Mouse (Mus musculus) hindbrain, embryonic 14.5 days (tissue): ENCODE data around the gene Rassf1. TPM values are rescaled to one million over a fixed set of nuclear protein-coding genes. Genes with fewer than 3 reads are reported as not detected.
"Not testable (repeated sequence)": the region's sequence is repeated elsewhere in the genome, so short reads cannot be mapped to it uniquely, and the experiment has no call there.

Experiments used
- ATAC-seq: fragments of 200-750 bp; cut with Nextera tagmentation; 2 replicates; pipeline ENCODE4 v1.8.0; 2017; ENCODE audit warnings: moderate number of reproducible peaks, mild to moderate bottlenecking, moderate TSS enrichment, moderate library complexity; ENCODE audit not compliant: low FRiP score
- DNase-seq: peaks from one replicate; pipeline ENCODE4 v3.0.0-alpha.2; 2015; ENCODE audit warnings: low spot score
- H3K27ac ChIP-seq: fragments of 300-500 bp; sonication (generic); 2 replicates; pipeline ENCODE4 v1.5.1; 2014; ENCODE audit warnings: mild to moderate bottlenecking, moderate library complexity
- H3K27me3 ChIP-seq: fragments of 300-500 bp; sonication (generic); 2 replicates; pipeline ENCODE4 v1.6.1; 2014; ENCODE audit warnings: mild to moderate bottlenecking, low read length, mixed read lengths; ENCODE audit not compliant: control insufficient read depth, insufficient read depth
- H3K36me3 ChIP-seq: fragments of 300-500 bp; sonication (generic); replicated peaks from 2 replicates; pipeline ENCODE4 v1.6.1; 2014; ENCODE audit not compliant: control insufficient read depth, insufficient read depth
- H3K4me1 ChIP-seq: fragments of 300-500 bp; sonication (generic); replicated peaks from 2 replicates; pipeline ENCODE4 v1.6.1; 2014; ENCODE audit warnings: antibody characterized with exemption, low read length, mixed read lengths; ENCODE audit not compliant: control insufficient read depth, insufficient read depth
- H3K4me2 ChIP-seq: fragments of 300-500 bp; sonication (generic); replicated peaks from 2 replicates; pipeline ENCODE4 v1.6.1; 2014; ENCODE audit warnings: mild to moderate bottlenecking, moderate library complexity
- H3K4me3 ChIP-seq: fragments of 300-500 bp; sonication (generic); replicated peaks from 2 replicates; pipeline ENCODE4 v1.5.1; 2014; ENCODE audit warnings: mild to moderate bottlenecking, low read length
- H3K9ac ChIP-seq: fragments of 300-500 bp; sonication (generic); 2 replicates; pipeline ENCODE4 v1.6.1; 2014
- H3K9me3 ChIP-seq: fragments of 300-500 bp; sonication (generic); 2 replicates; pipeline ENCODE4 v1.6.1; 2016; ENCODE audit warnings: low read length; ENCODE audit not compliant: control insufficient read depth
- WGBS: fragments of 180-500 bp; shearing (Covaris S2); extraction: QIAGEN DNeasy Blood & Tissue Kit; methylation state at CpG from one replicate; pipeline ENCODE4 v1.1.7; 2014; 5-methylcytosine and 5-hydroxymethylcytosine counted together
- polyA plus RNA-seq: library from polyadenylated mRNA; unstranded; fragments of >200 nt; fragmentation: Nextera tagmentation; extraction: Ambion mirVana; gene quantifications from 2 replicates; pipeline ENCODE4 v1.2.1, GENCODE M21; 2014

Gene Rassf1
- polyA plus RNA-seq, 1 experiment from 2014 or later, result 32.6 TPM

DNA sequence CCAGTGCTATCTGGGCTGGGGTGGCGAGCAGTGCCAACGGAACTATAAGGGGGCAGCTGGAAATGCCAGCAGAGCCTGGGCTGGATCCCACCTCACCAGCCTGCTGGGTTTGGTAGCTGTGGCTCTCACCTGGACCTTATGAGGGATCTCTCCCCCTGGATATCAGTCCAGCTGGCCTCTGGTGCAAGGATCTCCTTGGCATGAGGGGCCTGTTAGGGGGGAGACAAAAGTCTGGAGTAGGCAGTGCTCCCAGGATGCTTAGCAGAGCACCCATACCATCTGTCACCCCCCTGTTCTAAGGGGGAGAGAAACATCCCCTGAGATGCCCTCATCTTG lies 20.9 kb downstream of the Rassf1 start:
- ATAC-seq (no peak), DNase-seq (no peak)
- H3K27me3 ChIP-seq, result no peaks in the 10 kb centered on the region
- H3K36me3 ChIP-seq, result peaks cover 44% of the 10 kb centered on the region
- 98% methylated on average over 2 of the region's 2 CpGs for WGBS
- H3K4me2 ChIP-seq, result no peak overlapping the region
- no peak overlapping the region for H3K9ac ChIP-seq
- H3K4me3 ChIP-seq, result no peak overlapping the region
- no peak overlapping the region for H3K27ac ChIP-seq
- no peaks in the 10 kb centered on the region for H3K9me3 ChIP-seq
- peaks cover 32% of the 10 kb centered on the region for H3K4me1 ChIP-seq

DNA sequence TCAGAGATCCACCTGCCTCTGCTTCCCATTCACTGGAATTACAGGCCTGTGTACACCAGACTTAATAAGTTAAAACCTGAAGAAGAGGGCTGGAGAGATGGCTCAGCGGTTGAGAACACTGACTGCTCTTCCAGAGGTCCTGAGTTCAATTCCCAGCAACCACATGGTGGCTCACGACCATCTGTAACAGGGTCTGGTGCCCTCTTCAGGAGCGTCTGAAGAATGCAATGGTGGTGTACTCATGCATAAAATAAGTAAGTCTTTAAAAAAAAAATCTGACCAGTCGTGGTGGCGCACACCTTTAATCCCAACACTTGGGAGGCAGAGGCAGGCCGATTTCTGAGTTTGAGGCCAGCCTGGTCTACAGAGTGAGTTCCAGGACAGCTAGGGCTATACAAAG lies 22.4 kb downstream of the Rassf1 start:
- not testable (repeated sequence) for H3K4me2 ChIP-seq, DNase-seq, H3K9ac ChIP-seq, H3K4me3 ChIP-seq, H3K9me3 ChIP-seq, H3K27me3 ChIP-seq, H3K27ac ChIP-seq, ATAC-seq
- 79% methylated on average over 6 of the region's 6 CpGs for WGBS
- Histone ChIP-seq H3K4me1 (peaks cover 22% of the 10 kb centered on the region), H3K36me3 (peaks cover 44% of the 10 kb centered on the region)

DNA sequence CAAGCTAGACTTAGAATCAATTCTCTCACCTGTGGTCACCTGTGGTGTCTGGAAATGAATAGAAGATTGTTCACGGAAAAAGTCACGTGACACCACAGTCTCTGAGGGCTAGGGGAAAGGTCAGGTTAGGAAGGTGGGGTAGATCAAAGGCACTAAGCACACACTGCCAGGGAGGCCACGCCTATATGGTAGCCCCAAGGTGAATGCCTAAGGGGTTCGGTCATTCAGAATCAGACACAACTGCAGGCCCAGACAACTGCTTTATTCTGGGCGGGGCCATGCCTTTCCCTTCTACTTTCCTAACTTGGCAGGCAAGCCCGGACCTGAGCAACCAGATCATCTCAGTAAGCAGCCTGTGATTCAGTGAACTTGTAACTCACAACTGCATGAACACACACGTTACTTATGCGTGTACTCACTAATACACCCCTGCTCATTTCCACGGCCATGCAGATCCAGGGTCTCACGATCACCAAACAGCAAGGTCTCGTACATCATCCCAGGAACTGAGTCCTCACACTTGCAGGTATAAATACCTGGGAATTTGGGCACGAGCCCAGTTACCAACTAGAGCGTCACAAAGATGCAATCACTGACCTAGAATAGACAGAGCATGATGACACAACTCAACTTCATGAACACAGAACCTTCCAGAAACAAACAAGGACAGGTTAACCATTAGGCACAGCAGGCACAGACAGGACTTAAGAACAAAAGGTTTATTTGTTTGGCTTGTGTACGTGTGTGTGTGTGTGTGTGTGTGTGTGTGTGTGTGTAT lies 24.4 kb downstream of the Rassf1 start:
- 89% methylated on average over 14 of the region's 14 CpGs for WGBS
- Histone ChIP-seq H3K27me3 (no peaks in the 10 kb centered on the region), H3K27ac (no peak overlapping the region), H3K4me1 (peaks cover 19% of the 10 kb centered on the region), H3K4me2 (no peak overlapping the region), H3K36me3 (peaks cover 39% of the 10 kb centered on the region), H3K4me3 (no peak overlapping the region), H3K9me3 (no peaks in the 10 kb centered on the region), H3K9ac (no peak overlapping the region)
- ATAC-seq, result no peak
- DNase-seq, result no peak

DNA sequence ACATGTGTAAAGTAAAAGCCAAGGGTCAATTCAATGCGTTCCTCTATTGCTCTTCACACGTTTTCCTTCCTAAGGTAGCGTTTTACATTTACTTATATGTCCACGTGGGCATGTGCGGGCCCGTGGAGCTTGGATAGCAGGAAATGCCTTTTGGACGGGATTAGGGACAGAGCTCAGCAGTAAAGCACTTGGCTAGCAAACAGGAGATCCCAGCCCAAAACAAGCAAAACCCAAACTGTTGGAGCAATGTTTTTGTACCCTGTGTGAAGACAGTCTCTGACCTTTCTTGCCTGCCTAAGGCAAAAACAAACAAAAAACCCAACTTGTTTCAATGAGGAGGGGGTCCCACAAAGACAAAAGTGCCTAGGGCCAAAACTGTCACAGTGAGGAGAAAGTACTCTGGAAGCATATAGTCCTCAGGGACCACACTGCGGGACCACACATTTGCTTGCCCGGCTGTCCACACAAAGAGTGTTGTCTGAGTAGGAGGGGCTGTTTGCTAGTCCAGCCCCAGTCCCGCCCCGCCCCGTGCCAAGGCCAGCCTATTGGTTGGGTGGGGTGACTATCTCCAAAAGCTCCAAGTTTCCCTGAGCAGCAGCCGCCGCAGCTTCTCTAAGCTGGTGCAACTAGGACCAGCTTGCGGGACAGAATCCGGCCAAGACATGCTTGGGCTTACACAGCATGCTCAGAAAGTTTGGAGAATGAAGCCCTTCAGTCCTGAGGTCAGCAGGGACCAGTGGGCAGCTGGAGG lies 25.2 kb downstream of the Rassf1 start, which contains the start of gene Hyal1:
Hyal1 (plus strand) TSS at position 571 of the 751 bp plus-strand sequence.
- H3K9ac ChIP-seq, result peak within 1 kb of the TSS; percentile 25; the same call in 1 of the 2 replicates
- peaks cover 17% of the 10 kb centered on the region for H3K4me1 ChIP-seq
- H3K27ac ChIP-seq, result peak within 1 kb of the TSS; percentile 55; the same call in 1 of the 2 replicates
- 27% methylated on average over 16 of the region's 16 CpGs for WGBS
- peak; percentile 53 for DNase-seq
- peak within 1 kb of the TSS; percentile 25 for H3K4me3 ChIP-seq
- peaks cover 31% of the 10 kb centered on the region for H3K36me3 ChIP-seq
- peak; percentile 58 for ATAC-seq
- H3K4me2 ChIP-seq, result peak within 1 kb of the TSS; percentile 43
- no peaks in the 10 kb centered on the region for H3K27me3 ChIP-seq
- H3K9me3 ChIP-seq, result no peaks in the 10 kb centered on the region

DNA sequence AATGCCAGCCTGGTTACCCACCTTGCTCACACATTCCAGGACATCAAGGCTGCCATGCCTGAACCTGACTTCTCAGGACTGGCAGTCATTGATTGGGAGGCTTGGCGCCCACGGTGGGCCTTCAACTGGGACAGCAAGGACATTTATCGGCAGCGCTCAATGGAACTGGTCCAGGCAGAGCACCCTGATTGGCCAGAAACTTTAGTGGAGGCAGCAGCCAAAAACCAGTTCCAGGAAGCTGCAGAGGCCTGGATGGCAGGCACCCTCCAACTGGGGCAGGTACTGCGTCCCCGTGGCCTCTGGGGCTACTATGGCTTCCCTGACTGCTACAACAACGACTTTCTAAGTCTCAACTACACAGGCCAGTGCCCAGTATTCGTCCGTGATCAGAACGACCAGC lies 26.5 kb downstream of the Rassf1 start:
- Histone ChIP-seq H3K27ac (no peak overlapping the region), H3K27me3 (no peaks in the 10 kb centered on the region), H3K4me1 (peaks cover 17% of the 10 kb centered on the region), H3K9ac (no peak overlapping the region), H3K9me3 (no peaks in the 10 kb centered on the region), H3K4me3 (no peak overlapping the region), H3K36me3 (peaks cover 18% of the 10 kb centered on the region), H3K4me2 (no peak overlapping the region; the same call in 1 of the 2 replicates)
- ATAC-seq (no peak), DNase-seq (no peak)
- 90% methylated on average over 10 of the region's 10 CpGs for whole genome bisulfite sequencing

DNA sequence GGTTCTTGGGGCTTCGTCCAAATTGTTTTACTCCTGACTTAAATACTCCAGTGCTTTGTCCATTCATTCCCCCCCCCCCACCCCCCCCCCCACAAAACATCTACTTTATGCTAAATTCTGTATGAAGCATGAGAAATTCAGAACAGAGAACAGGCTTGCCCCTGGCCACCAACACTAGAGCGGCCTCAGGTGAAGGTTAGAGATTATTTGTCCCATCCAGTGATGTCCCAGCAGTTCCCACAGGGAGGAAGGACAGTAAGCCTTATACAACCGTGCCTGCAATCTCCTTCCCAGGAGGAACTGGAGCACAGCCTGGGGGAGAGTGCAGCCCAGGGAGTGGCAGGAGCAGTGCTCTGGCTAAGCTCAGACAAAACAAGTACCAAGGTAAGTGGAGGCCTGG lies 27.2 kb downstream of the Rassf1 start, which contains the start of gene Naa80:
Naa80 (plus strand) TSS at position 301 of the 400 bp plus-strand sequence.
- H3K4me2 ChIP-seq, result peak within 1 kb of the TSS; percentile 72
- H3K27me3 ChIP-seq, result no peaks in the 10 kb centered on the region
- H3K27ac ChIP-seq, result no peak within 1 kb of the TSS
- no peak for DNase-seq
- no peak for ATAC-seq
- peaks cover 11% of the 10 kb centered on the region for H3K36me3 ChIP-seq
- peak within 1 kb of the TSS; percentile 75; the same call in 1 of the 2 replicates for H3K9ac ChIP-seq
- peaks cover 17% of the 10 kb centered on the region for H3K4me1 ChIP-seq
- 83% methylated on average over 3 of the region's 3 CpGs for WGBS
- no peak within 1 kb of the TSS for H3K4me3 ChIP-seq
- H3K9me3 ChIP-seq, result no peaks in the 10 kb centered on the region

DNA sequence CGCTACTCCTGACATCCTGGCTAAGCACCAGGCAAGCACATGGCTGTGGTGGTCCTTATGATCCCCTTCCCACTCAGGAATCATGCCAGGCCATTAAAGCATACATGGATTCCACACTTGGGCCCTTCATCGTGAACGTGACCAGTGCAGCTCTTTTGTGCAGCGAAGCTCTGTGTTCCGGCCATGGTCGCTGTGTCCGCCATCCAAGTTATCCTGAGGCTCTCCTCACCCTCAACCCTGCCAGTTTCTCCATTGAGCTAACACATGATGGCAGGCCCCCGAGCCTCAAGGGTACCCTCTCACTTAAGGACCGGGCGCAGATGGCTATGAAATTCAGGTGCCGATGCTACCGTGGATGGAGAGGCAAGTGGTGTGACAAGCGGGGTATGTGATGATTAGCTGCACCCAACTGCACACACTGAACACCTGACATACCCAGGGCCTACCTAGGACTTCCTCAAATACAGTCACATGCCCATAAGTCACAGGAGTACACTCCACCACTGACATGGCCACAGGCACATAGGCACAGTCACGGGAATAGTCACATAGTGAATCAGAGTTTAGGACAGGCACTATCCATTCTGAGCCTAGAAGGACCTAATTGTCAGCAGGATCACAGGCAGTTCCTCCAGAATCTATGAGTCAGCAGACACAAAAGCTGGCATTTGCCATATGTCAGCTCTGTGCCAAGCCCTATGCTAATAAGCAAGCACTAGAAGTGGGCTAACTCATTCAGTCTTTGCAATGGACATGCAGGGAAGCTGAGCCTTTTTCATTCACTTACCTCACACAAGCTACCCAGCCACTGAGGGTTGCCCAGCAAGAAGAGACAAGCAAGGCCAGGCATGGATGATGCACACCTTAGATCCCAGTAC lies 27.9 kb downstream of the Rassf1 start:
- 0 out of 2 replicates have a peak, but pooled peaks cover 7% of the 10 kb centered on the region for H3K36me3 ChIP-seq
- peak overlapping the region; percentile 75; the same call in 1 of the 2 replicates for H3K9ac ChIP-seq
- no peak overlapping the region for H3K4me3 ChIP-seq
- ATAC-seq, result no peak
- no peak for DNase-seq
- peak overlapping the region; percentile 72 for H3K4me2 ChIP-seq
- H3K9me3 ChIP-seq, result no peaks in the 10 kb centered on the region
- H3K27me3 ChIP-seq, result no peaks in the 10 kb centered on the region
- peaks cover 17% of the 10 kb centered on the region for H3K4me1 ChIP-seq
- 92% methylated on average over 14 of the region's 14 CpGs for WGBS
- H3K27ac ChIP-seq, result no peak overlapping the region

DNA sequence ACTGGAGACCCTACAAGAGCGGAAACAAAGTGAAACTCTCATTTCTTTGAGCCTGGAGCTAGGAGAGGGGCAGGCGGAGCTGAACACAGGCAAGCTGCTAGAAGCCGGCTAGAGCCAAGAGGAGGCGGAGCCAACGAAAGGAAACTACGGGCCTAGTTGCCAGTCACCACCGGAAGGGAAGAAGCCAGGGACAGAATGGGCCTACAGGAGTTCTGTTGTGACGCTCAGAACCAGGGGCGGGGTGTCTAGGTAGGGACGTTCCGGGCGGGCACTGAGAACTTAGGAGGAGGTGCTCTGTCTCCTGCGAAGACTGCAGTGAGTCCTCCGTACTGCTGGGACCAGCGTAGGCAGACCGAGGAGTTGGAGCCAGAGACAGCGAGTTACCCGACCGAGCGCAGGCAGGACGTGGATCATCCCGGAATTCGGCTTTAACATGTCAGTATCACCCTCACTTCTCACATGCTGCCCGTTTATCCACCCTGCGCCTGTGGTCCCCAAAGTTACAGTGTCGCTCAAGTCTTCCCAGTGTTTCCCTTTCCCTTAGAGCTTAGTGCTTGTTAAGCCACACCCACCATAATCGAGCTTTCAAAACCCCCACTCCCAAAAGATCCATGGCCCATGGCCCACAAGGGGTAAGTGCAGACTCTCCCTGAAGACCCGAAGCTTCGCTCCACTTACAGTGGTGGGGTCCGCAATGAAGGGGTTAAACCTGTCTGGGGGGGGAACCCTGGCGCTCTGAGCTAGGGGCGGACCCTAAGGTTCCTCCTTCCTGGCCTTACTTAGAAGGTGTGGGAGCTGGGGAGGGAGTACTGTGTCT lies 29.4 kb downstream of the Rassf1 start, which contains the start of gene Hyal3:
Hyal3 (plus strand) TSS at position 318 of the 817 bp plus-strand sequence.
- WGBS, result under 1% methylated on average over 32 of the region's 32 CpGs
- H3K4me3 ChIP-seq, result peak within 1 kb of the TSS; percentile 55
- H3K9me3 ChIP-seq, result no peaks in the 10 kb centered on the region
- peak within 1 kb of the TSS; percentile 75 for H3K9ac ChIP-seq
- ATAC-seq (peak; percentile 73), DNase-seq (peak; percentile 83)
- peak within 1 kb of the TSS; percentile 83 for H3K27ac ChIP-seq
- peaks cover 17% of the 10 kb centered on the region for H3K4me1 ChIP-seq
- H3K36me3 ChIP-seq, result no peaks in the 10 kb centered on the region
- H3K27me3 ChIP-seq, result no peaks in the 10 kb centered on the region
- peak within 1 kb of the TSS; percentile 72 for H3K4me2 ChIP-seq
